Mouse (Mus musculus) stomach, postnatal 0 days (tissue): ENCODE data around the gene Prpsap1.

Source experiments
- CTCF ChIP-seq: IDR thresholded peaks from 2 replicates; pipeline ENCODE4 v1.5.1; 2016; ENCODE audit warnings: antibody characterized with exemption, low read depth, mild to moderate bottlenecking, moderate library complexity
- EP300 ChIP-seq: optimal IDR thresholded peaks from 2 replicates; pipeline ENCODE3; 2016; ENCODE audit warnings: antibody characterized with exemption

DNA sequence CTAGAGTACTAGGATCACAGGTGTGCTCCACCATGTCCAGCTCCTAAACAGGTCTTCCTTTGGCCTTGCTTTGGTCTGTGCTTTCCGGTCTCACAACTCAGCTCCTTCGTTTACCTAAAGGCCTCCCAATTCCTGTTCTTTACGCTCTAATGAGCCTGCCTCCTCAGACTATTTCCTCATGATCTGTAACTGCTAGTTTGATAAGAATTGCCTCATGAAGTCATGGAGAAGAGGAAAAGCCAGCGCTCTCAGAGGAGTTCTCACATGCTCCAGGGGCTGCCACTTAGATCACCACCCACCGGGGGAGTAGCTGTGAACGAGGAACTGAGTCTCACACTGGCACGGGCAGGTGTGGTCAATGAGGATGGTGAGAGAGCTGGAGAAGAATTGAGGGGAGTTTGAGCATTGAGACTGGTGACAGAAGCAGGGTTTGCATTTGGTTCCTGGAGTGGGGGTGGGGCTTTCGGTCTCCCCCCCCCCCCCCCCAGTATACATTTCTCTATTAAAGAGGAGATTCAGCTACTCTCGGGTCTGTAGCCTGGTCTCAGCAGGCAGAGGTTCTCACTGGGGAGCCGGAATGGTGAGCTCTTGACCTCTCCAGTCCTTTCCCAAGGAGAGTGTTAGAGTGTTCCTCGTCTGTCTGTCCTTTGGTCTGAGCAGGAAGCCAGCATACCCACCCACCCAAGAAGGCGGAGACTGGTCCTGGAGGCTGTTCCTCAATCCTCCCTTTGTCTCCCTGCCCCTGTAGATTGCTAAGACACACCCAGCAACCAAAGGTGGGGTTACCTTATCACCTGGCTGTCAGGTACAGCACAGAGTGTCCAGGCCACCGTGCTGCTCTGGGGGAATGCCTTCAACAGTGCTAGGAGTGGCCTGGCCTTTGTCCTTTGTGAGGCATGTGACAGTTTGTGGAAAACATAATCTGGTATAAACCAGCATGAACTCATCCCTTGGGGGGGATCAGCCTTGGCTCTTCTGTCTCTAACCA, 64.8 kb downstream of the Prpsap1 start:
- TF ChIP-seq CTCF (no peak), EP300 (no peak)
